Mouse (Mus musculus) hindbrain, embryonic 11.5 days (tissue): Measurements from ENCODE around the gene Uhrf1. TPM values are rescaled to one million over a fixed set of nuclear protein-coding genes. Genes with fewer than 3 reads are reported as not detected.
A peak's percentile ranks its signal among the peaks of the same experiment; 100 is the strongest.

ENCODE experiments used
- ATAC-seq: fragments of 200-750 bp; cut with Nextera tagmentation; 2 replicates; pipeline ENCODE4 v1.8.0; 2017; ENCODE audit warnings: mild to moderate bottlenecking, moderate TSS enrichment, moderate library complexity; ENCODE audit not compliant: low FRiP score
- DNase-seq: peaks from one replicate; pipeline ENCODE4 v3.0.0-alpha.2; 2015; ENCODE audit warnings: low spot score
- H3K27ac ChIP-seq: fragments of 300-500 bp; sonication (generic); 2 replicates; pipeline ENCODE4 v1.5.1; 2014; ENCODE audit warnings: mild to moderate bottlenecking, low read depth, low read length
- H3K27me3 ChIP-seq: fragments of 300-500 bp; sonication (generic); 2 replicates; pipeline ENCODE4 v1.6.1; 2014; ENCODE audit warnings: mild to moderate bottlenecking, low read length, moderate library complexity, mixed read lengths; ENCODE audit not compliant: control insufficient read depth, insufficient read depth
- H3K36me3 ChIP-seq: fragments of 300-500 bp; sonication (generic); 2 replicates; pipeline ENCODE4 v1.6.1; 2014; ENCODE audit warnings: mild to moderate bottlenecking, low read length, moderate library complexity, mixed read lengths; ENCODE audit not compliant: control insufficient read depth, insufficient read depth
- H3K4me1 ChIP-seq: fragments of 300-500 bp; sonication (generic); replicated peaks from 2 replicates; pipeline ENCODE4 v1.6.1; 2014; ENCODE audit warnings: low read length, mixed read lengths; ENCODE audit not compliant: control insufficient read depth, insufficient read depth
- H3K4me2 ChIP-seq: fragments of 300-500 bp; sonication (generic); replicated peaks from 2 replicates; pipeline ENCODE4 v1.6.1; 2014; ENCODE audit warnings: mild to moderate bottlenecking, low read depth, low read length
- H3K4me3 ChIP-seq: fragments of 300-500 bp; sonication (generic); 2 replicates; pipeline ENCODE4 v1.5.1; 2014; ENCODE audit warnings: low read depth, low read length
- H3K9ac ChIP-seq: fragments of 300-500 bp; sonication (generic); 2 replicates; pipeline ENCODE4 v1.6.1; 2014; ENCODE audit warnings: low read depth, low read length
- H3K9me3 ChIP-seq: fragments of 300-500 bp; sonication (generic); 2 replicates; pipeline ENCODE4 v1.6.1; 2016; ENCODE audit warnings: low read length; ENCODE audit not compliant: control insufficient read depth
- WGBS: fragments of 180-500 bp; shearing (Covaris S2); extraction: QIAGEN DNeasy Blood & Tissue Kit; methylation state at CpG from one replicate; pipeline ENCODE4 v1.1.7; 2014; 5-methylcytosine and 5-hydroxymethylcytosine counted together
- polyA plus RNA-seq: library from polyadenylated mRNA; unstranded; fragments of >200 nt; fragmentation: Nextera tagmentation; extraction: Ambion mirVana; gene quantifications from 2 replicates; pipeline ENCODE4 v1.2.1, GENCODE M21; 2014

Uhrf1 gene
- polyA plus RNA-seq, 1 experiment from 2014 or later, result 77.7 TPM

- Histone ChIP-seq H3K36me3 (no peaks in the 10 kb centered on the region), H3K27ac (peak overlapping the region; percentile 76), H3K9me3 (no peaks in the 10 kb centered on the region), H3K9ac (peak overlapping the region; percentile 47), H3K4me2 (peak overlapping the region; percentile 56), H3K27me3 (no peaks in the 10 kb centered on the region), H3K4me3 (peak overlapping the region; percentile 39), H3K4me1 (peaks cover 7% of the 10 kb centered on the region)
- ATAC-seq (peak; percentile 15; the same call in 1 of the 2 replicates), DNase-seq (peak; percentile 66)
- 3% methylated on average over 23 of the region's 23 CpGs for WGBS
Measured at GRCm38 (mm10) chr17:56289371-56290331, 13.5 kb upstream of the Uhrf1 start.

DNA sequence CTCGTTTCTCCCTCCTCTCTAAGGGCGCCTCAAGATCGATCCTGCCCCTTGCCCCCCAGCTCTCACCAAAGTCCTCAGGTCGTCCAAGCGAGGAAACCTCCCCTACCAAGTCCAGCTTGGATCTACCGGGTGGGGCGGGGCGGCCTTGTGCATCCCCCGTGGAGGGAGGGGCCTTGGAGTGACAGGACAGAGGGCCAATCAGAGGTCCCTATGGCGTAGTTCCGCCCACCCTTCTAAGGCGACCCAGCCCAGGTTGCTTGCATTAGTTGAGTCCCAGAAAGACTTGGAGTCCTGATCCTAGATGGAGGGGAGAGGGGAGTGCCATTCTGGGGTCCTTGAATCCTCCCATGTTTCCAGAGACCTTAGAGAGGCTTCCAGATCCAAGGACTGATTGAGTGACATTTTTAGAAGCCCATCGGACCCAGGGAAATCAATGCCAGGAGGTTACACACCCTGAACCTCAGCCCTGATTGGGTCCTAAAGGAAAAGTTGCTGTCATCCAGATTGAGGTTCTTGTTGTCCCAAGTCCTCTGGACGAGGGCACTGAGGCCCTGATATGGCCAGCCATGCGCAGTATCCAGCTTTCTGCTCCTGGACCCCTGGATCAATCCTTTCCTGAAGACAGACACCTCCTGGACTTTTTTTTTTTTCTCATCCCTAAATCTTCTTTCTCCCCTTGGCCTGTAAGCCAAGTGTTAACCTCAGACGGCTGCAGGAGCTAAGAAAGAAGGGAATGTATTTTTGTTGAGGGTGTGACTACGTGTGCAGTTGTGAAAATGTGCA lies 12.5 kb upstream of the Uhrf1 start:
- no peaks in the 10 kb centered on the region for H3K9me3 ChIP-seq
- ATAC-seq (peak; percentile 72), DNase-seq (peak; percentile 92)
- no peaks in the 10 kb centered on the region for H3K27me3 ChIP-seq
- peak overlapping the region; percentile 39 for H3K4me3 ChIP-seq
- peak overlapping the region; percentile 76 for H3K27ac ChIP-seq
- H3K36me3 ChIP-seq, result no peaks in the 10 kb centered on the region
- peak overlapping the region; percentile 47 for H3K9ac ChIP-seq
- H3K4me1 ChIP-seq, result peaks cover 7% of the 10 kb centered on the region
- H3K4me2 ChIP-seq, result peak overlapping the region; percentile 56
- WGBS, result 4% methylated on average over 17 of the region's 17 CpGs

GRCm38 (mm10) chr17:56291171-56291511 lies 12.0 kb upstream of the Uhrf1 start:
- peak overlapping the region; percentile 76 for H3K27ac ChIP-seq
- DNase-seq, result peak; percentile 91
- no peaks in the 10 kb centered on the region for H3K27me3 ChIP-seq
- 0% methylated on average over 16 of the region's 16 CpGs for WGBS
- peaks cover 7% of the 10 kb centered on the region for H3K4me1 ChIP-seq
- no peaks in the 10 kb centered on the region for H3K9me3 ChIP-seq
- peak overlapping the region; percentile 56 for H3K4me2 ChIP-seq
- peak overlapping the region; percentile 52 for H3K9ac ChIP-seq
- H3K4me3 ChIP-seq, result peak overlapping the region; percentile 12; the same call in 1 of the 2 replicates
- no peaks in the 10 kb centered on the region for H3K36me3 ChIP-seq
- ATAC-seq, result peak; percentile 86

DNA sequence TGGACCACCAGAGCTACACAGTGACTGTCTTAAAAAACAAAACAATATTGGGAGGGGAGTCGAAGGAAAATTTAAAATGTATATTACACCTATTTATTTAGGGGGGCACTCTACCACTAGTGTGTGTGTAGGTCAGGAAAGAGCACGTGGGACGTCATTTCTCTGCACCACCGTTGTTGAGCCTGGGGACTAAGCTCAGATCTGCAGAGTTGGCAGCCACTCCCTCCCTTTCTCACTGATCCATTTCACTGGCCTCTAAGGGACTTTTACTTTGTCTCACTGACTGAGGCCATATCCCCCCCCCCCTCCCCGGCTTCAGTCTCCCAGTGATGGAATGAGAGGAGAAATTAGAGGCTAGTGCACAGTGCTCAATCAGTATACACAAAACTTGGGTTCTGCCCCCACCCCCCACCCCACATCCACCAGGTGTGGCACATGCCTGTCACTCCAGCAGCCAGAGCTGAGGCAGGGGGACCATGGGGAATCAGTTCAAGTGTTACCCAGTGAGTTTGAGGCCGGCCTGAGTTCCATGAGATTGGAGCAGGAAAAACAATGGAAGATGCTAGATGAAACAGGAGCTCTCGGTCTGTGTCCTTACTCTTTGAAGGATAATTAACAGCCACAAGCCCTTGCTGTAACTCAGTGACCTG lies 11.2 kb upstream of the Uhrf1 start:
- 66% methylated on average over 7 of the region's 7 CpGs for whole genome bisulfite sequencing

DNA sequence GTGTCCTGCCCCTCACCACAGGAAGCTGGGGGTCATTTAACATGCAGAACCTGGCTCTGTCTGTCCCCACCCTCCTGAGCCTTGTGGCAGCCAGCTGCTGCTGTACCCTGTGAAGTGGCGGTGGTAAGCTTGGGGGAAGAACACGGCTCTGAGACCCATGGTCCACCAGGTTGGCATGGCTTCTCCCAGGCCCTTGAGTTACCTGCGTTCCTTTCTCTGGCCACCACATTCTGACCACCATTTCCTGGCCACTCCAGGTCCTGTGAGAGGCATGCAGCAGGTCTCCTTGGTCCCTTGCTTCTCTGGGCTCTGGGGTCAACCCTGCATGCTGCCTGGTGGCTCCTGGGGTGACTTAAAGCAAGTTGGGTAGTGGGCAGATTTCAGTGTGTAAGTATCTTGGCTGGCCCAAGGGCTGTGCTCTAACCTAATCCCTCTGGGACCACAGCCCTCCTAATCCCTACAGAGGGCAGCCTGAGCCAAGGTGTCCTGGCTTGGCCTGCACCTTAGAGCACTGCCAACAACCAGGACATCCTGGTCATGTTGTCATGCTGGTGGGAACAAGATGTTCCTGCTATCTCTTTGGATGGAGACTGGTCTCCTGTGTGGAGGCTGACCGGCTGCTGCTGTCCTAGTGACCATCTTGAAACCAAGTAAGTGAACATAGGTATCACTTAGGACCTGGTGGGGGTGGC lies 10.4 kb upstream of the Uhrf1 start, which contains the start of gene Plin3:
TSS of gene Plin3 (minus strand) at position 343 of the 692 bp plus-strand sequence.
- Histone ChIP-seq H3K27ac (no peak within 1 kb of the TSS), H3K9ac (no peak within 1 kb of the TSS), H3K36me3 (no peaks in the 10 kb centered on the region), H3K4me1 (peaks cover 7% of the 10 kb centered on the region), H3K9me3 (no peaks in the 10 kb centered on the region), H3K4me3 (no peak within 1 kb of the TSS), H3K4me2 (no peak within 1 kb of the TSS), H3K27me3 (no peaks in the 10 kb centered on the region)
- DNase-seq (no peak), ATAC-seq (no peak)
- WGBS, result 87% methylated on average over 4 of the region's 4 CpGs

More for the DNA sequence above, 11.2 kb upstream of the Uhrf1 start:
- H3K4me1 ChIP-seq, result peaks cover 7% of the 10 kb centered on the region
- no peak overlapping the region for H3K4me3 ChIP-seq
- H3K27me3 ChIP-seq, result no peaks in the 10 kb centered on the region
- H3K36me3 ChIP-seq, result no peaks in the 10 kb centered on the region
- H3K9me3 ChIP-seq, result no peaks in the 10 kb centered on the region
- DNase-seq (no peak), ATAC-seq (0 out of 2 replicates have a peak, but pooled peaks have one; percentile 3)
- H3K27ac ChIP-seq, result no peak overlapping the region
- no peak overlapping the region for H3K9ac ChIP-seq
- H3K4me2 ChIP-seq, result no peak overlapping the region

DNA sequence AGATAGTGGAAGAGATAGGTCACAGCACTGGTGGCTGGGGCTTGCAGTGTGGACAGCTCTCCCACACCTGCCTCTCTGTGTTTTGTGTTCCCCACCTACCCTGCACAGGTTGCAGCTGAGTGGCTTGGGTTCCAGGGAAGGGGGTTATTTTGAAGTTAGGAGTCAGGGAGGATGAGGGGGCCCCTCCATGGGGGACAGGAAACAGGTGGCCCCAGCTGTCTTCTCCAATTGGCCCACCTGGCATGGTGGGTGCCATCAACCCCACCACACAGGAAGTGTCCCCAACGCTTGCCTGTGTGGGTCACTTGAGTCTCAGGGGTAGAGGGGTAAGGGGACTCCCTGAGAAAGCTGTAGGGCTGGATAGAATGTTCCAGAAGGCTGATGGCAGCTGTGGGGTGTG lies 9.8 kb upstream of the Uhrf1 start:
- WGBS, result 65% methylated on average over 1 of the region's 1 CpGs

GRCm38 (mm10) chr17:56294241-56294640 lies 8.9 kb upstream of the Uhrf1 start:
- no peak overlapping the region for H3K27ac ChIP-seq
- WGBS, result 88% methylated on average over 19 of the region's 19 CpGs
- no peak overlapping the region for H3K4me2 ChIP-seq
- ATAC-seq (no peak), DNase-seq (no peak)
- no peaks in the 10 kb centered on the region for H3K27me3 ChIP-seq
- H3K36me3 ChIP-seq, result no peaks in the 10 kb centered on the region
- H3K4me1 ChIP-seq, result peaks cover 5% of the 10 kb centered on the region
- no peaks in the 10 kb centered on the region for H3K9me3 ChIP-seq
- no peak overlapping the region for H3K4me3 ChIP-seq
- H3K9ac ChIP-seq, result no peak overlapping the region

More for the DNA sequence above, 9.8 kb upstream of the Uhrf1 start:
- no peak for DNase-seq
- peaks cover 5% of the 10 kb centered on the region for H3K4me1 ChIP-seq
- no peak overlapping the region for H3K9ac ChIP-seq
- no peaks in the 10 kb centered on the region for H3K9me3 ChIP-seq
- H3K36me3 ChIP-seq, result no peaks in the 10 kb centered on the region
- no peak overlapping the region for H3K4me3 ChIP-seq
- H3K27ac ChIP-seq, result no peak overlapping the region
- H3K27me3 ChIP-seq, result no peaks in the 10 kb centered on the region
- no peak for ATAC-seq
- no peak overlapping the region for H3K4me2 ChIP-seq

GRCm38 (mm10) chr17:56296201-56296600 lies 6.9 kb upstream of the Uhrf1 start:
- H3K9ac ChIP-seq, result no peak overlapping the region
- 74% methylated on average over 1 of the region's 1 CpGs for WGBS

More at GRCm38 (mm10) chr17:56296201-56296600, 6.9 kb upstream of the Uhrf1 start:
- Histone ChIP-seq H3K27me3 (no peaks in the 10 kb centered on the region), H3K4me1 (no peaks in the 10 kb centered on the region), H3K36me3 (no peaks in the 10 kb centered on the region), H3K9me3 (no peaks in the 10 kb centered on the region), H3K27ac (no peak overlapping the region), H3K4me2 (no peak overlapping the region), H3K4me3 (no peak overlapping the region)
- DNase-seq, result no peak
- ATAC-seq, result no peak
